ENCODE assay signal across 13 mouse cellular contexts in the genomic region with DNA sequence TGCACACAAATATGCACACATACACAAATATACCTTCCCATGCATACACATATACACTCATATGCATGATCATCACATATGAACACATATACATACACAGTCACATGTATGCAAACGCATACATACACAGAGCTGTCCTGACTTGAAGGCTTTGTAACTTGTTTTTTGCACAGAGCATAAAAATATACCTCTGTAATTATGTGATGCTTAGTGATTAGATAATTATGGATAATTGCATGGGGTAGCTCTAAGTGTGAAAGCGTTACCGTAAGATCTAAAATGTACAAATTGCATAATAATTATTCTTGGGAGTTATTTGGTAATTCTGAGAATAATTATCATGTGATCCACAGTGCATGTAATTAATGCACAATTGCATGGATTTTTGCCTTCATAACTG.
"Had no signal": no experiment of that assay in that cellular context is flagged by ENCODE, and none has a peak within 500 bp of the region (broad histone marks: within the 10 kb centered on the region; RNA-seq: fewer than 3 reads in every experiment).

No protein-coding gene starts in this region.

- H3K4me1 ChIP-seq: kidney, embryonic 15.5 days; limb, embryonic 10.5 days; liver, embryonic 15.5 days had no signal

- H3K9ac ChIP-seq: kidney, embryonic 15.5 days; liver, embryonic 15.5 days had no signal

- DNase-seq: kidney, adult 2 months; kidney, postnatal 14 days; lung, adult 2 months; lung, postnatal 36 days; right cerebral cortex, adult 18-20 months; right cerebral cortex, postnatal 25 days; thymus, postnatal 36 days had no signal

- H3K36me3 ChIP-seq: kidney, embryonic 15.5 days; limb, embryonic 10.5 days; liver, embryonic 15.5 days had no signal

- H3K9me3 ChIP-seq: kidney, embryonic 15.5 days; limb, embryonic 10.5 days; liver, embryonic 15.5 days had no signal

- H3K4me3 ChIP-seq: kidney, embryonic 15.5 days; left cerebral cortex, adult 2 months; limb, embryonic 10.5 days; liver, embryonic 15.5 days had no signal

- H3K27ac ChIP-seq: kidney, embryonic 15.5 days; left cerebral cortex, adult 2 months; limb, embryonic 10.5 days; liver, embryonic 15.5 days had no signal

- H3K27me3 ChIP-seq: kidney, embryonic 15.5 days; liver, embryonic 15.5 days had no signal

- H3K4me2 ChIP-seq: kidney, embryonic 15.5 days; liver, embryonic 11.5 days; liver, embryonic 15.5 days had no signal

- ATAC-seq: lung, postnatal 0 days had no signal
